Mouse (Mus musculus): ENCODE measurements around the gene Cd300lg. TPM values are rescaled to one million over a fixed set of nuclear protein-coding genes. Genes with fewer than 3 reads are reported as not detected.

Cd300lg gene
- total and polyA plus RNA-seq, 3 experiments, result 0.08 to 0.26 TPM; not detected in 1

DNA sequence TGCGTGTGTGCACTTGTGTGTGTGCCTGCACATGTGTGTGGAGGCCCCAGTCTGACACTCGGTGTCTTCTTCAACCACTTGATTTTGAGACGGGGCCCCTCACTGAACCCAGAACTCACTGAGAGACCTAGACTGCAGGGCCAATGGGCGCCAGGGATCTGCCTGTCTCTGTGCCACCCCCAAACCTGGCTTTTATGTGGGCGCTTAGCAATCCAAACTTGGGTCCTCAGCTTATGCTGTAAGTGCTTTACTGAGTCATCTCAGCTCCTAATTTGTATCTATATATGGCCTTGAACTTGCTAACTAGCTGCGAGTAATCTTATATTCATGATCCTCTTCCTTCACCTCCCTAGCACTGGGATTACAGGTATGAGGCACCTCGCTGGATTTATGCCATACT is 48.9 kb upstream of the Cd300lg start:
- no peaks in the 10 kb centered on the region for H3K9me3 ChIP-seq (replicated peaks; ENCODE audit: insufficient read depth, low read length)
- peaks cover 11 to 25% of the 10 kb centered on the region in 2 experiments for H3K4me1 ChIP-seq (ENCODE audit: control insufficient read depth in 1 of 2, insufficient read depth in 2 of 2, low read length in 2 of 2)
- H3K9ac ChIP-seq (ENCODE audit: control insufficient read depth, low read depth, low read length, poor library complexity, severe bottlenecking), result no peak overlapping the region
- peak; percentile 36 for DNase-seq (ENCODE audit: low read depth, low spot score)
- TF ChIP-seq ZC3H11A (IDR thresholded peaks at IDR 0.05; ENCODE audit: low read depth, low read length) (no peak), CTCF (IDR thresholded peaks at IDR 0.05 in 2 of 3, conservative IDR thresholded peaks at IDR 0.05 in 1 of 3; ENCODE audit: control insufficient read depth in 1 of 3, insufficient read depth in 1 of 3, low read depth in 2 of 3, low read length in 3 of 3, poor library complexity in 1 of 3, severe bottlenecking in 1 of 3) (no peak), TAL1 (IDR thresholded peaks at IDR 0.05; ENCODE audit: low read length) (no peak), ELF1 (IDR thresholded peaks at IDR 0.05; ENCODE audit: low read depth, low read length) (no peak), MAZ (IDR thresholded peaks at IDR 0.05; ENCODE audit: low read depth, low read length) (no peak), RCOR1 (IDR thresholded peaks at IDR 0.05; ENCODE audit: low read depth, low read length) (no peak), E2F4 (IDR thresholded peaks at IDR 0.05; ENCODE audit: borderline replicate concordance, low read depth, low read length) (no peak), MXI1 (IDR thresholded peaks at IDR 0.05; ENCODE audit: low read depth, low read length) (no peak), KAT2A (conservative IDR thresholded peaks at IDR 0.05; ENCODE audit: low read depth, low read length) (no peak), MEF2A (IDR thresholded peaks at IDR 0.05; ENCODE audit: extremely low read depth, insufficient replicate concordance, low read depth, low read length, poor library complexity, severe bottlenecking) (no peak), POLR2AphosphoS5 (IDR thresholded peaks at IDR 0.05; ENCODE audit: borderline replicate concordance, low read depth, low read length) (no peak), BHLHE40 (IDR thresholded peaks at IDR 0.05; ENCODE audit: borderline replicate concordance, low read depth, low read length) (no peak), RAD21 (IDR thresholded peaks at IDR 0.05; ENCODE audit: low read depth, low read length) (no peak)
- no peaks in the 10 kb centered on the region for H3K27me3 ChIP-seq (ENCODE audit: control insufficient read depth in 1 of 2, insufficient read depth in 2 of 2, low read length in 2 of 2)
- no peak overlapping the region for H3K27ac ChIP-seq (ENCODE audit: control insufficient read depth, low read depth, low read length)
- peaks cover 0 to 27% of the 10 kb centered on the region in 2 experiments; a peak in 2 of 4 replicates for H3K36me3 ChIP-seq (ENCODE audit: control insufficient read depth in 1 of 2, insufficient read depth in 2 of 2, low read length in 2 of 2)
- H3K4me3 ChIP-seq (ENCODE audit: control insufficient read depth in 1 of 2, insufficient read depth in 1 of 2, low read depth in 2 of 2, low read length in 2 of 2), result no peak overlapping the region
- no peaks in the 10 kb centered on the region for H3K79me2 ChIP-seq (ENCODE audit: control insufficient read depth, insufficient read depth, low read length, poor library complexity)

DNA sequence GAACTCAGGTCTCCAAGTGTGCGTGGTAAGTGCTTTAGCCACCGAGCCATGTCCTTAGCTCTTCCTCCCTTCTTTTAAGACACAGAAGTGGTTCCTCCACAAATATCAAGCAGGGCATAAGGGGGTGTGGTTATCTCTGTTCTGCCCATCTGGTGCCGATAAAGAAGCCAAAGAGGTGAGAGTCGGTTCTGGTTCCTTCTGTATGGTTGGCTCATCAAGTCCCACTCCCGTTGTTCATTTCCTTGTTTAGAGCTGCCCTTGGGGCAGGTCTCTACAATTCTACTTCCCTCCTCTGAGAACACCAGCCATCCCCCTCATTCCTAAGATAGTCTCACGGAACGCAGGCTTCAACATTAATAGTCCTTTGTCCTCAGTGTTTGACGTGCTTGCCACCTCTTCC is 47.2 kb upstream of the Cd300lg start:
- H3K9me3 ChIP-seq (replicated peaks; ENCODE audit: insufficient read depth, low read length), result no peaks in the 10 kb centered on the region
- H3K79me2 ChIP-seq (ENCODE audit: control insufficient read depth, insufficient read depth, low read length, poor library complexity), result no peaks in the 10 kb centered on the region
- peak overlapping the region; percentile 52 for H3K9ac ChIP-seq (ENCODE audit: control insufficient read depth, low read depth, low read length, poor library complexity, severe bottlenecking)
- H3K27me3 ChIP-seq (ENCODE audit: control insufficient read depth in 1 of 2, insufficient read depth in 2 of 2, low read length in 2 of 2), result no peaks in the 10 kb centered on the region
- DNase-seq (ENCODE audit: low read depth, low spot score), result peak; percentile 95
- TF ChIP-seq MYC (IDR thresholded peaks at IDR 0.05; ENCODE audit: low read depth, low read length) (peak; percentile 63; the same call in 1 of the 2 replicates), POLR2AphosphoS2 (IDR thresholded peaks at IDR 0.05; ENCODE audit: low read length) (no peak), POLR2A (IDR thresholded peaks at IDR 0.05; ENCODE audit: control insufficient read depth in 1 of 2, insufficient read depth in 1 of 2, low read depth in 1 of 2, low read length in 2 of 2, poor library complexity in 1 of 2) (peak in 1 of 2 experiments; percentile 71; a peak in 2 of 4 replicates), TAL1 (IDR thresholded peaks at IDR 0.05; ENCODE audit: low read length) (peak; percentile 86), EP300 (IDR thresholded peaks at IDR 0.05; ENCODE audit: low read depth in 1 of 2, low read length in 2 of 2) (peak; percentile 80 to 90), MAFK (IDR thresholded peaks at IDR 0.05; ENCODE audit: borderline replicate concordance, low read depth, low read length) (no peak), RCOR1 (IDR thresholded peaks at IDR 0.05; ENCODE audit: low read depth, low read length) (no peak), SIN3A (IDR thresholded peaks at IDR 0.05; ENCODE audit: low read length) (peak; percentile 74), MAZ (IDR thresholded peaks at IDR 0.05; ENCODE audit: low read depth, low read length) (no peak), KAT2A (conservative IDR thresholded peaks at IDR 0.05; ENCODE audit: low read depth, low read length) (no peak), NELFE (IDR thresholded peaks at IDR 0.05; ENCODE audit: low read depth, low read length) (peak; percentile 53; the same call in 1 of the 2 replicates), MXI1 (IDR thresholded peaks at IDR 0.05; ENCODE audit: low read depth, low read length) (no peak), SMC3 (IDR thresholded peaks at IDR 0.05; ENCODE audit: low read depth, low read length) (no peak), ZNF384 (IDR thresholded peaks at IDR 0.05; ENCODE audit: low read depth, low read length) (peak; percentile 35; the same call in 1 of the 2 replicates), USF1 (IDR thresholded peaks at IDR 0.05; ENCODE audit: low read depth, low read length) (no peak), ETS1 (IDR thresholded peaks at IDR 0.05; ENCODE audit: low read depth, low read length) (peak; percentile 64), ELF1 (IDR thresholded peaks at IDR 0.05; ENCODE audit: low read depth, low read length) (peak; percentile 51; the same call in 1 of the 2 replicates), ZMIZ1 (IDR thresholded peaks at IDR 0.05; ENCODE audit: low read depth, low read length) (0 out of 2 replicates have a peak, but pooled peaks have one; percentile 40), TBP (IDR thresholded peaks at IDR 0.05; ENCODE audit: low read depth, low read length) (peak; percentile 97), TCF12 (IDR thresholded peaks at IDR 0.05; ENCODE audit: low read depth, low read length) (peak; percentile 87), GATA1 (IDR thresholded peaks at IDR 0.05; ENCODE audit: low read depth, low read length) (peak; percentile 97)
- H3K36me3 ChIP-seq (ENCODE audit: control insufficient read depth in 1 of 2, insufficient read depth in 2 of 2, low read length in 2 of 2), result peaks cover 0 to 27% of the 10 kb centered on the region in 2 experiments; a peak in 2 of 4 replicates
- peak overlapping the region; percentile 42 to 53 for H3K4me3 ChIP-seq (ENCODE audit: control insufficient read depth in 1 of 2, insufficient read depth in 1 of 2, low read depth in 2 of 2, low read length in 2 of 2)
- peaks cover 11 to 25% of the 10 kb centered on the region in 2 experiments for H3K4me1 ChIP-seq (ENCODE audit: control insufficient read depth in 1 of 2, insufficient read depth in 2 of 2, low read length in 2 of 2)
- peak overlapping the region; percentile 85 for H3K27ac ChIP-seq (ENCODE audit: control insufficient read depth, low read depth, low read length)

All from MEL (cell line).